Mouse (Mus musculus) heart, postnatal 0 days (tissue): ENCODE measurements around the gene Mchr1. TPM values are rescaled to one million over a fixed set of nuclear protein-coding genes. Genes with fewer than 3 reads are reported as not detected.

ENCODE experiments used
- ATAC-seq: fragments of 200-750 bp; cut with Nextera tagmentation; 2 replicates; pipeline ENCODE4 v1.8.0; 2017; ENCODE audit warnings: low read depth, moderate number of reproducible peaks, moderate library complexity; ENCODE audit not compliant: insufficient read depth
- DNase-seq: peaks from one replicate; pipeline ENCODE4 v3.0.0-alpha.2; 2016; ENCODE audit warnings: low spot score
- H3K27ac ChIP-seq: fragments of 300-500 bp; sonication (generic); 2 replicates; pipeline ENCODE4 v1.5.1; 2014; ENCODE audit warnings: low read depth, mild to moderate bottlenecking
- H3K27me3 ChIP-seq: fragments of 300-500 bp; sonication (generic); 2 replicates; pipeline ENCODE4 v1.6.1; 2014; ENCODE audit warnings: low read length, mixed read lengths; ENCODE audit not compliant: control insufficient read depth, insufficient read depth
- H3K36me3 ChIP-seq: fragments of 300-500 bp; sonication (generic); replicated peaks from 2 replicates; pipeline ENCODE4 v1.6.1; 2014; ENCODE audit warnings: low read length, mixed read lengths; ENCODE audit not compliant: control insufficient read depth, insufficient read depth
- H3K4me1 ChIP-seq: fragments of 300-500 bp; sonication (generic); 2 replicates; pipeline ENCODE4 v1.6.1; 2014; ENCODE audit warnings: antibody characterized with exemption; ENCODE audit not compliant: control insufficient read depth, insufficient read depth
- H3K4me2 ChIP-seq: fragments of 300-500 bp; sonication (generic); 2 replicates; pipeline ENCODE4 v1.6.1; 2014; ENCODE audit warnings: low read depth, mild to moderate bottlenecking, low read length, moderate library complexity
- H3K4me3 ChIP-seq: fragments of 300-500 bp; sonication (generic); 2 replicates; pipeline ENCODE4 v1.5.1; 2014; ENCODE audit warnings: low read depth, low read length
- H3K9ac ChIP-seq: fragments of 300-500 bp; sonication (generic); replicated peaks from 2 replicates; pipeline ENCODE4 v1.6.1; 2014; ENCODE audit warnings: low read depth, low read length, mixed read lengths
- H3K9me3 ChIP-seq: fragments of 300-500 bp; sonication (generic); replicated peaks from 2 replicates; pipeline ENCODE4 v1.6.1; 2016; ENCODE audit warnings: low read length; ENCODE audit not compliant: control insufficient read depth
- CTCF ChIP-seq: IDR thresholded peaks from 2 replicates; pipeline ENCODE4 v1.5.1; 2016; ENCODE audit warnings: antibody characterized with exemption, control low read depth, low read depth
- EP300 ChIP-seq: IDR thresholded peaks from 2 replicates; pipeline ENCODE4 v1.6.1; 2016; ENCODE audit warnings: antibody characterized with exemption, low read depth
- WGBS: fragments of 180-500 bp; shearing (Covaris S2); extraction: QIAGEN DNeasy Blood & Tissue Kit; methylation state at CpG from one replicate; pipeline ENCODE4 v1.1.7; 2014; 5-methylcytosine and 5-hydroxymethylcytosine counted together
- polyA plus RNA-seq: library from polyadenylated mRNA; unstranded; fragments of >200 nt; fragmentation: Nextera tagmentation; extraction: Ambion mirVana; gene quantifications from 2 replicates; pipeline ENCODE4 v1.2.1, GENCODE M21; 2015
- total RNA-seq: library from RNA; depleted of rRNA; stranded (reverse); fragments of >200 nt; gene quantifications from 2 replicates; pipeline ENCODE4 v1.2.3, GENCODE M21; 2014; ENCODE audit warnings: low replicate concordance

Gene Mchr1
- total and polyA plus RNA-seq, 2 experiments from 2014 or later = 4.2 TPM; not detected in 1

GRCm38 (mm10) chr15:81239261-81239660 is 4.0 kb downstream of the Mchr1 start:
- Histone ChIP-seq H3K27me3 (peaks cover 39% of the 10 kb centered on the region), H3K36me3 (no peaks in the 10 kb centered on the region), H3K27ac (no peak overlapping the region), H3K4me1 (peaks cover 9% of the 10 kb centered on the region), H3K4me3 (no peak overlapping the region), H3K9me3 (0 out of 2 replicates have a peak, but pooled peaks cover under 1% of the 10 kb centered on the region), H3K4me2 (no peak overlapping the region), H3K9ac (no peak overlapping the region)
- ATAC-seq (no peak), DNase-seq (peak; percentile 22)
- peak; percentile 52 for TF ChIP-seq CTCF
- TF ChIP-seq EP300 = no peak
- whole genome bisulfite sequencing = 17% methylated on average over 7 of the region's 7 CpGs

GRCm38 (mm10) chr15:81239794-81240343 is 4.6 kb downstream of the Mchr1 start:
- Histone ChIP-seq H3K36me3 (no peaks in the 10 kb centered on the region), H3K4me3 (no peak overlapping the region), H3K4me1 (peaks cover 9% of the 10 kb centered on the region), H3K27ac (no peak overlapping the region), H3K9ac (no peak overlapping the region), H3K27me3 (peaks cover 38% of the 10 kb centered on the region), H3K9me3 (0 out of 2 replicates have a peak, but pooled peaks cover 3% of the 10 kb centered on the region), H3K4me2 (no peak overlapping the region)
- no peak for TF ChIP-seq EP300
- no peak for TF ChIP-seq CTCF
- ATAC-seq = no peak
- 72% methylated on average over 13 of the region's 13 CpGs for WGBS
- no peak for DNase-seq

GRCm38 (mm10) chr15:81246890-81247289 is 11.6 kb downstream of the Mchr1 start:
- Histone ChIP-seq H3K9me3 (0 out of 2 replicates have a peak, but pooled peaks cover 3% of the 10 kb centered on the region), H3K9ac (no peak overlapping the region), H3K4me3 (no peak overlapping the region), H3K4me1 (peaks cover 10% of the 10 kb centered on the region; the same call in 1 of the 2 replicates), H3K36me3 (no peaks in the 10 kb centered on the region), H3K27me3 (no peaks in the 10 kb centered on the region), H3K4me2 (0 out of 2 replicates have a peak overlapping the region, but pooled peaks have one; percentile 46), H3K27ac (0 out of 2 replicates have a peak overlapping the region, but pooled peaks have one; percentile 22)
- ATAC-seq (no peak), DNase-seq (no peak)
- TF ChIP-seq CTCF (no peak), EP300 (no peak)
- 90% methylated on average over 3 of the region's 3 CpGs for WGBS

- no peak for TF ChIP-seq CTCF
- no peak for TF ChIP-seq EP300
- H3K27ac ChIP-seq = peak overlapping the region; percentile 60
- H3K4me3 ChIP-seq = peak overlapping the region; percentile 7
- no peaks in the 10 kb centered on the region for H3K27me3 ChIP-seq
- H3K4me1 ChIP-seq = peaks cover 10% of the 10 kb centered on the region; the same call in 1 of the 2 replicates
- DNase-seq (no peak), ATAC-seq (peak; percentile 60)
- H3K9ac ChIP-seq = no peak overlapping the region
- 28% methylated on average over 13 of the region's 13 CpGs for WGBS
- H3K9me3 ChIP-seq = 0 out of 2 replicates have a peak, but pooled peaks cover 3% of the 10 kb centered on the region
- H3K36me3 ChIP-seq = no peaks in the 10 kb centered on the region
- peak overlapping the region; percentile 46 for H3K4me2 ChIP-seq
These were observed 12.5 kb downstream of the Mchr1 start for GRCm38 (mm10) chr15:81247583-81248340.

- DNase-seq (no peak), ATAC-seq (no peak)
- 71% methylated on average over 4 of the region's 4 CpGs for WGBS
- H3K4me1 ChIP-seq = peaks cover 10% of the 10 kb centered on the region; the same call in 1 of the 2 replicates
- H3K4me2 ChIP-seq = peak overlapping the region; percentile 46; the same call in 1 of the 2 replicates
- TF ChIP-seq EP300 = no peak
- TF ChIP-seq CTCF = no peak
- H3K9me3 ChIP-seq = 0 out of 2 replicates have a peak, but pooled peaks cover 3% of the 10 kb centered on the region
- peak overlapping the region; percentile 60 for H3K27ac ChIP-seq
- H3K9ac ChIP-seq = no peak overlapping the region
- H3K36me3 ChIP-seq = no peaks in the 10 kb centered on the region
- no peak overlapping the region for H3K4me3 ChIP-seq
- H3K27me3 ChIP-seq = no peaks in the 10 kb centered on the region
These were observed 13.0 kb downstream of the Mchr1 start for GRCm38 (mm10) chr15:81248341-81248679.
